Mouse (Mus musculus) lung, adult 2 months (tissue): ENCODE results near the gene Arntl.

ENCODE experiments used
- CTCF ChIP-seq: fragments of 200-500 bp; IDR thresholded peaks from 2 replicates; pipeline ENCODE4 v1.5.1; 2011; ENCODE audit warnings: mild to moderate bottlenecking, low read length, control low read depth; ENCODE audit not compliant: insufficient read depth
- POLR2A ChIP-seq: fragments of 200-500 bp; IDR thresholded peaks from 2 replicates; pipeline ENCODE4 v1.6.1; 2011; ENCODE audit warnings: low read depth, mild to moderate bottlenecking, control low read depth, low read length, borderline replicate concordance; ENCODE audit errors: extremely low read depth

- TF ChIP-seq CTCF (no peak), POLR2A (no peak)
Observed at GRCm38 (mm10) chr7:113295077-113295890, 88.0 kb downstream of the Arntl start.
